Mouse (Mus musculus) embryonic facial prominence, embryonic 13.5 days (tissue): Measurements from ENCODE around the gene Il1rl2. TPM values are rescaled to one million over a fixed set of nuclear protein-coding genes. Genes with fewer than 3 reads are reported as not detected.
"Not testable (repeated sequence)": the region's sequence is repeated elsewhere in the genome, so short reads cannot be mapped to it uniquely, and the experiment has no call there.

ENCODE experiments used
- ATAC-seq: fragments of 200-750 bp; cut with Nextera tagmentation; 2 replicates; pipeline ENCODE4 v1.8.0; 2017; ENCODE audit warnings: low read depth; ENCODE audit not compliant: insufficient number of reproducible peaks, insufficient read depth, low FRiP score, low TSS enrichment
- H3K27ac ChIP-seq: fragments of 300-500 bp; sonication (generic); 2 replicates; pipeline ENCODE4 v1.5.1; 2015; ENCODE audit warnings: moderate library complexity, mild to moderate bottlenecking, inconsistent platforms
- H3K27me3 ChIP-seq: fragments of 300-500 bp; sonication (generic); 2 replicates; pipeline ENCODE4 v1.6.1; 2015; ENCODE audit warnings: mild to moderate bottlenecking, inconsistent platforms
- H3K36me3 ChIP-seq: fragments of 300-500 bp; sonication (generic); 2 replicates; pipeline ENCODE4 v1.6.1; 2015; ENCODE audit warnings: mild to moderate bottlenecking, inconsistent platforms
- H3K4me1 ChIP-seq: fragments of 300-500 bp; sonication (generic); 2 replicates; pipeline ENCODE4 v1.6.1; 2015; ENCODE audit warnings: inconsistent platforms
- H3K4me2 ChIP-seq: fragments of 300-500 bp; sonication (generic); 2 replicates; pipeline ENCODE4 v1.6.1; 2015; ENCODE audit warnings: moderate library complexity, mild to moderate bottlenecking, inconsistent platforms
- H3K4me3 ChIP-seq: fragments of 300-500 bp; sonication (generic); 2 replicates; pipeline ENCODE4 v1.5.1; 2015; ENCODE audit warnings: mild to moderate bottlenecking, inconsistent platforms
- H3K9ac ChIP-seq: fragments of 300-500 bp; sonication (generic); 2 replicates; pipeline ENCODE4 v1.6.1; 2015; ENCODE audit warnings: mild to moderate bottlenecking, inconsistent platforms
- H3K9me3 ChIP-seq: fragments of 300-500 bp; sonication (generic); 2 replicates; pipeline ENCODE4 v1.6.1; 2016; ENCODE audit warnings: inconsistent platforms
- WGBS: fragments of 180-500 bp; shearing (Covaris S2); methylation state at CpG from one replicate; pipeline ENCODE4 v1.1.7; 2015; ENCODE audit warnings: mixed read lengths; 5-methylcytosine and 5-hydroxymethylcytosine counted together
- polyA plus RNA-seq: library from polyadenylated mRNA; unstranded; fragments of >200 nt; fragmentation: Nextera tagmentation; extraction: Ambion mirVana; gene quantifications from 2 replicates; pipeline ENCODE4 v1.2.1, GENCODE M21; 2015

Il1rl2 gene
- polyA plus RNA-seq, 1 experiment from 2014 or later, result 11.4 TPM

- Histone ChIP-seq H3K27me3 (no peaks in the 10 kb centered on the region), H3K9ac (no peak overlapping the region), H3K27ac (no peak overlapping the region), H3K4me2 (no peak overlapping the region), H3K4me1 (no peaks in the 10 kb centered on the region), H3K4me3 (no peak overlapping the region), H3K9me3 (no peaks in the 10 kb centered on the region), H3K36me3 (no peaks in the 10 kb centered on the region)
- 84% methylated on average over 9 of the region's 9 CpGs for WGBS
- no peak for ATAC-seq
Observed at GRCm38 (mm10) chr1:40294824-40295223, 29.6 kb upstream of the Il1rl2 start.

GRCm38 (mm10) chr1:40298053-40298452 lies 26.4 kb upstream of the Il1rl2 start:
- no peak overlapping the region for H3K27ac ChIP-seq
- H3K4me2 ChIP-seq, result no peak overlapping the region
- H3K27me3 ChIP-seq, result no peaks in the 10 kb centered on the region
- H3K36me3 ChIP-seq, result no peaks in the 10 kb centered on the region
- no peaks in the 10 kb centered on the region for H3K9me3 ChIP-seq
- no peak overlapping the region for H3K4me3 ChIP-seq
- H3K9ac ChIP-seq, result no peak overlapping the region
- WGBS, result 77% methylated on average over 2 of the region's 2 CpGs
- H3K4me1 ChIP-seq, result no peaks in the 10 kb centered on the region
- no peak for ATAC-seq

GRCm38 (mm10) chr1:40303179-40303866 lies 21.1 kb upstream of the Il1rl2 start:
- 68% methylated on average over 7 of the region's 7 CpGs for WGBS
- no peak overlapping the region for H3K27ac ChIP-seq
- no peak overlapping the region for H3K9ac ChIP-seq

GRCm38 (mm10) chr1:40304321-40304720 lies 20.1 kb upstream of the Il1rl2 start:
- not testable (repeated sequence) for ATAC-seq, H3K4me1 ChIP-seq, H3K4me3 ChIP-seq, H3K36me3 ChIP-seq, H3K27ac ChIP-seq, H3K9ac ChIP-seq, H3K9me3 ChIP-seq, H3K4me2 ChIP-seq, H3K27me3 ChIP-seq
- WGBS, result 56% methylated on average over 4 of the region's 4 CpGs

More at GRCm38 (mm10) chr1:40303179-40303866, 21.1 kb upstream of the Il1rl2 start:
- H3K27me3 ChIP-seq, result no peaks in the 10 kb centered on the region
- ATAC-seq, result no peak
- H3K4me2 ChIP-seq, result no peak overlapping the region
- H3K36me3 ChIP-seq, result no peaks in the 10 kb centered on the region
- no peaks in the 10 kb centered on the region for H3K9me3 ChIP-seq
- H3K4me3 ChIP-seq, result no peak overlapping the region
- H3K4me1 ChIP-seq, result no peaks in the 10 kb centered on the region

- no peaks in the 10 kb centered on the region for H3K4me1 ChIP-seq
- 85% methylated on average over 2 of the region's 2 CpGs for WGBS
- ATAC-seq, result no peak
- no peaks in the 10 kb centered on the region for H3K36me3 ChIP-seq
- H3K27ac ChIP-seq, result no peak overlapping the region
- H3K9me3 ChIP-seq, result no peaks in the 10 kb centered on the region
- no peaks in the 10 kb centered on the region for H3K27me3 ChIP-seq
- no peak overlapping the region for H3K9ac ChIP-seq
- no peak overlapping the region for H3K4me3 ChIP-seq
- H3K4me2 ChIP-seq, result no peak overlapping the region
Observed at GRCm38 (mm10) chr1:40306111-40306510, 18.3 kb upstream of the Il1rl2 start.

- Histone ChIP-seq H3K27ac (no peak overlapping the region), H3K27me3 (no peaks in the 10 kb centered on the region), H3K4me1 (peaks cover 6% of the 10 kb centered on the region; the same call in 1 of the 2 replicates), H3K9ac (no peak overlapping the region), H3K36me3 (peaks cover 8% of the 10 kb centered on the region; the same call in 1 of the 2 replicates), H3K4me3 (no peak overlapping the region), H3K4me2 (no peak overlapping the region), H3K9me3 (no peaks in the 10 kb centered on the region)
- ATAC-seq, result no peak
- WGBS, result 84% methylated on average over 3 of the region's 3 CpGs
Observed at GRCm38 (mm10) chr1:40311123-40311522, 13.3 kb upstream of the Il1rl2 start.

GRCm38 (mm10) chr1:40311625-40312024 lies 12.8 kb upstream of the Il1rl2 start:
- Histone ChIP-seq H3K4me1 (peaks cover 6% of the 10 kb centered on the region; the same call in 1 of the 2 replicates), H3K9me3 (no peaks in the 10 kb centered on the region), H3K27me3 (no peaks in the 10 kb centered on the region), H3K4me3 (no peak overlapping the region), H3K27ac (no peak overlapping the region), H3K4me2 (no peak overlapping the region), H3K36me3 (peaks cover 8% of the 10 kb centered on the region; the same call in 1 of the 2 replicates), H3K9ac (no peak overlapping the region)
- ATAC-seq, result no peak
- 73% methylated on average over 2 of the region's 2 CpGs for WGBS

GRCm38 (mm10) chr1:40314016-40314415 lies 10.4 kb upstream of the Il1rl2 start:
- no peak overlapping the region for H3K27ac ChIP-seq
- no peak overlapping the region for H3K4me2 ChIP-seq
- no peak for ATAC-seq
- no peaks in the 10 kb centered on the region for H3K27me3 ChIP-seq
- H3K9ac ChIP-seq, result no peak overlapping the region
- H3K4me1 ChIP-seq, result peaks cover 6% of the 10 kb centered on the region; the same call in 1 of the 2 replicates
- no peaks in the 10 kb centered on the region for H3K9me3 ChIP-seq
- WGBS, result 71% methylated on average over 12 of the region's 12 CpGs
- H3K36me3 ChIP-seq, result peaks cover 8% of the 10 kb centered on the region; the same call in 1 of the 2 replicates
- H3K4me3 ChIP-seq, result no peak overlapping the region

GRCm38 (mm10) chr1:40317657-40318056 lies 6.8 kb upstream of the Il1rl2 start:
- ATAC-seq, result no peak
- Histone ChIP-seq H3K9ac (no peak overlapping the region), H3K4me1 (peaks cover 8% of the 10 kb centered on the region; the same call in 1 of the 2 replicates), H3K27ac (no peak overlapping the region), H3K4me3 (no peak overlapping the region), H3K9me3 (no peaks in the 10 kb centered on the region), H3K4me2 (no peak overlapping the region), H3K27me3 (no peaks in the 10 kb centered on the region), H3K36me3 (peaks cover 8% of the 10 kb centered on the region; the same call in 1 of the 2 replicates)
- 82% methylated on average over 8 of the region's 8 CpGs for WGBS

GRCm38 (mm10) chr1:40321824-40322223 lies 2.6 kb upstream of the Il1rl2 start:
- 84% methylated on average over 6 of the region's 6 CpGs for WGBS
- H3K4me3 ChIP-seq, result no peak overlapping the region

GRCm38 (mm10) chr1:40322543-40322942 lies 1.9 kb upstream of the Il1rl2 start:
- no peak overlapping the region for H3K4me2 ChIP-seq
- no peak overlapping the region for H3K4me3 ChIP-seq
- H3K4me1 ChIP-seq, result peaks cover 27% of the 10 kb centered on the region
- peaks cover 12% of the 10 kb centered on the region for H3K27me3 ChIP-seq
- no peak overlapping the region for H3K9ac ChIP-seq
- no peak overlapping the region for H3K27ac ChIP-seq
- no peak for ATAC-seq
- H3K36me3 ChIP-seq, result no peaks in the 10 kb centered on the region
- WGBS, result 95% methylated on average over 3 of the region's 3 CpGs
- H3K9me3 ChIP-seq, result no peaks in the 10 kb centered on the region

More at GRCm38 (mm10) chr1:40321824-40322223, 2.6 kb upstream of the Il1rl2 start:
- H3K4me2 ChIP-seq, result no peak overlapping the region
- H3K9me3 ChIP-seq, result no peaks in the 10 kb centered on the region
- no peak overlapping the region for H3K27ac ChIP-seq
- no peaks in the 10 kb centered on the region for H3K36me3 ChIP-seq
- no peak for ATAC-seq
- peaks cover 27% of the 10 kb centered on the region for H3K4me1 ChIP-seq
- peaks cover 12% of the 10 kb centered on the region for H3K27me3 ChIP-seq
- no peak overlapping the region for H3K9ac ChIP-seq

- ATAC-seq, result no peak
- peaks cover 12% of the 10 kb centered on the region for H3K27me3 ChIP-seq
- under 1% methylated on average over 22 of the region's 22 CpGs for WGBS
- H3K27ac ChIP-seq, result peak overlapping the region; percentile 55
- peak overlapping the region; percentile 50 for H3K4me3 ChIP-seq
- peak overlapping the region; percentile 88 for H3K4me2 ChIP-seq
- peak overlapping the region; percentile 72 for H3K9ac ChIP-seq
- no peaks in the 10 kb centered on the region for H3K36me3 ChIP-seq
- H3K4me1 ChIP-seq, result peaks cover 27% of the 10 kb centered on the region
- no peaks in the 10 kb centered on the region for H3K9me3 ChIP-seq
Observed at GRCm38 (mm10) chr1:40324955-40325702, 719 bp downstream of the Il1rl2 start.
